Mouse (Mus musculus): ENCODE results near the gene Hint3.

DNA sequence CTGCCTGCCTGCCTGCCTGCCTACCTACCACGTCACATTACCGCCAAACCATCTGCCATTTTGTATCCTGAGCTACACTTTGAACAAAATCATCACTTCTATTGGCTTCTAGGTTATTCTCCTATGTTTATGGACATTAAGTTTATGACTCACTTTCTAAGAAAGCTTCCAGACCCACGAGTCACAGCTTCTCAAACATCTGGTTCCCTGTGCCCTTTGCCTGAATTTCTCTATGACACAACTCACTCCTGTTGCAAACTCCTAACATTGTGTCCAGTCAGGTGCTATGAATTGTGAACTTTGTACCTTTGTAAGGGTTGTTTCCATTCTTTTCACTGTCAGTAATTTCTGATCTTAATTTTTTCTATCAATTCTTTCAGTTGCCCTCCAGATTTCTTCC, 8.8 kb upstream of the Hint3 start:
- TF ChIP-seq CTCF (IDR thresholded peaks at IDR 0.05; ENCODE audit: low read depth) (no peak), EP300 (IDR thresholded peaks at IDR 0.05; ENCODE audit: low read depth) (no peak)

Data from liver, postnatal 0 days (tissue).